Mouse (Mus musculus) yolk sac, embryonic 10.5 days (tissue): ENCODE data around the gene Itm2c.
A peak's percentile ranks its signal among the peaks of the same experiment; 100 is the strongest.

ENCODE experiments used
- DNase-seq: peaks from one replicate; pipeline ENCODE4 v3.0.0-alpha.2; 2017; ENCODE audit warnings: low spot score

Gene Itm2c

DNA sequence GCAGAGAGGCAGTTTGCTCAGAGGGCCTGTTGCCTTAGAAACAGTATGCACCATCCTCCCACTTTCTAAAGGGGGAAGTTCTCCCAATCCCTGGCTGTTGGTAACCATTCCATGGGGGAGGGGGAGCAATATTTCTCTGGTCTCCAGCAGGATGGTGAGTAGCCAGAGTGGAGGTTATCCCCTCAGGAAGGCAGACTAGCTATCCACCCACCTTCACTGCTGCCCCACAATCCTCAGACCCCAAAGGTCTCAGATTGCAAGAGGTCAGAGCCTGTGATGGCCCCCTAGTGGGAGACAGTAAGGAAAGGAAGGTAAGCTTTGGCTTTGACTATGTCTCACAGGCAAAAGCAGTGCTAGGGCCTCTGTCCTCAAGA lies 5.3 kb downstream of the Itm2c start:
- no peak for DNase-seq

DNA sequence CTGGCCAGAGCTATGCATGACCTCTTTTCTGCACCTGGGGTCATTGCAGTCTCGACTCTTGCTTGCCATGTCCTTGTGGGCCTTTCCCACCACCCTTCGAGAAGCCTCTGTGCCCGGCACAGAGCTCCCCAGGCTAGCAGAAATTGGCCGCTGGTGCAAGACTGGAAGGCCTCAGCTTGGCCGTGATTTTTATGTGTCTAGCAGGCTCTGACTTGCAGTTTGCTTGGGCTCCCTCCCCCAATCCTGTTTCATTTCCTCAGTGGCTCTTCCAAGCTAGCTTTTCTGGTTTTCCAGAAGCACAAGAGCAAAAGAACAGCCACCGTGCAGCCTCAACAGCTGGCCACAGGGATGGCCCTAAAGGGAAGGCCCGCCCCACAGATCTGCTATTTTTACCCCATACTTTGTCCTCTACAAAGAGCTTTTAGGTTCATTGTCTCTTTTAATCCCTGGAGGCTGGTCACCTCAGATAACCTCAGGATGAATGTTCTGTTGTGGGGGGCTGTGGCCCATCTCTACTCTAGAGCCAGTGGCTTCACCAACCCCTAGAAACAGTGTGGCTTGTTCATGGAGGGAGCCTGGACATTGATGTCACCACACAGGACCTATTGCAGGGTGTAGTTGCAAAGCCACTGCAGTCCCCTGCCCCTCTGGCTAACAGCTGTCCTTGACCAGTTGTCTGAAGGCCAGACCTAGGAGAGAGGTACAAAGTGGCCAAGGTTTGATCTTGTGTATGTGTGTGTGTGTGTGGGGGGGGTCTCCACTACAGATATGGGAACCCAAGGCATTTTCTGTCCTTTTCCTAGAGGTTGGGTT lies 6.6 kb downstream of the Itm2c start:
- DNase-seq, result no peak

GRCm38 (mm10) chr1:85901516-85902107 lies 7.5 kb downstream of the Itm2c start:
- DNase-seq, result no peak

- DNase-seq, result no peak
These were observed 8.1 kb downstream of the Itm2c start for GRCm38 (mm10) chr1:85902108-85902561.

DNA sequence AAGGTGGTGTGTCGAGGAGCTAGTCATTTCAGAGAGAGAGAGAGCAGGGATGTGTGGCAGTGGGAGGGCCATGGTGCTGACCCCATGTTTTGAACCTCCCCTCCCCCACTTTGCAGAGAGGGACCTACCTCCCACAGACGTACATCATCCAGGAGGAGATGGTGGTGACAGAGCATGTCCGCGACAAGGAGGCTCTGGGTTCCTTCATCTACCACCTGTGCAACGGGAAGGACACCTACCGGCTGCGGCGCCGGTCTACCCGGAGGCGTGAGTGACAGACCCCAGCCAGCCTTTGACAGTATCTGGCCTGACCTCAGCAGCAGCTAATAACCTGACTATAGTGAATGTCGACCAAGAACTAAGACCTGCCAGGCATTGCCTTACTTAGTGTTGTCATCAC lies 12.8 kb downstream of the Itm2c start:
- no peak for DNase-seq

- DNase-seq, result no peak
These were observed 14.9 kb downstream of the Itm2c start for GRCm38 (mm10) chr1:85908754-85909590.

- no peak for DNase-seq
These were observed 19.1 kb downstream of the Itm2c start for GRCm38 (mm10) chr1:85913078-85913755.

DNA sequence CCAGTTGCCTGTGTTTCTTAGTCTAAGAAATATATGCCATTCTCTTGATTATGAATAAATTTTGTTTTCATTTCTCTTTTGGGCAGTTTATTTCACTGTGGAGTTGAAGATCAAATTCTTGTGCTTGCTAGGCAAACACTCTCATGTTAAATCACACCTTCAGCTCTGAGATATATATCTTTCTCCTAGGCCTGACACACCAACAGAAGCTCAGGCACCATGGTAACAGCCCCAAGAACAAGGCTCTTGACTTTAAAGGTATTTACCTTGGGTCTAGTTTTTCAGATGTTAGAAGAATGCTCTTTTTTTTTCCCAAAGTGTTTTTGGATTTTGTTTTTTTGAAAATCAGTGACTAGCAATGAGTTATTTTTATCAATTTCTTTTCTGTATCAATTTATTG lies 21.8 kb downstream of the Itm2c start:
- DNase-seq, result no peak

DNA sequence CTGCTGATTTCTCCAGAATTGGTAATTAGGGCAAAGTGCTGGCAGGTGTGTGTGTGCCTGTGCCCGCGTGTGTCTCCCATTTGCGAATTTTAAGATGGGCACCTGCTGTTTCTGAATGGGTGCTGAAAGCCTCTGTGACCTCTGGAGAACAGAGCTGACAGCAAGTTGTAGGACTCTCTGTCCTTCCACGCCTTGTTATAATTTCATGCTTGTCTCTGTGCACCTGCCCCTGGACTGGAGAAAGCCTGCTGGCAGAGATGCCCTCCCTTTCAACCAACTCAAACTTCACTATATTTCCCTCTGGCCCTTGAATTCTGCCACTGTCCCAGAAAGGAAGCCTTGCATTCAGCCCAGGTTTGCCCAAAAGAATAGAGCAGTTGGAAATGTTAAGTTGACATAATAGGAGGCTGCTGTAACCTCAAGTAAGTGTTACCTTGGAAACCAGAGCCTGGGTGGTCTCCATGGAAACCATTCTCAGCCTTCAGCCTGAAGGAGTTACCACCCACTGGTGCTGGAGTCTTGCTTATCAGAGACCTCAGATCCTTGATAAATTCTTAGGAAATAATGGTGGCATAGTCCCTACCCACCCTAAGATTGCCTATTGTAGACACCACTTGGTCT lies 22.9 kb downstream of the Itm2c start:
- no peak for DNase-seq

DNA sequence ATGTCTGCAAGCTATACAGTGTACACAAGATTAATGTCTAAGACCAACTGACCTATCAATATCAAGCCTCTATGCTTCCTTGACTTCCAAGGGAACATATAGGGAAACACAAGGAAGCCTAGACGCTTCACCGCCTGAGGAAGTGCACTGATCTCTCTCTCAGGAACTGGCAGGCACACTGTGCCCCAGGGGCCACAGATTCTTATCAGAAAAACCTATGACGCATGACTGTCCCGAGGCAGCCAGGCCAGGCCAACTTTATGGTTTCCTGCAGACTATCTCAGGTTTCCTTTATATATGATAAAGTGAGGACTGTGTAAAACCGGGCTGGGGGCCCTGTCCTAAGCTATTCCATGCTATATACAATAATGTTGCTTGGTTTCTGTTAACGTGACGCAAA lies 25.5 kb downstream of the Itm2c start:
- DNase-seq, result no peak

- DNase-seq, result no peak
These were observed 27.6 kb downstream of the Itm2c start for GRCm38 (mm10) chr1:85921725-85922124.

- DNase-seq, result no peak
These were observed 28.2 kb downstream of the Itm2c start for GRCm38 (mm10) chr1:85922127-85922864.

DNA sequence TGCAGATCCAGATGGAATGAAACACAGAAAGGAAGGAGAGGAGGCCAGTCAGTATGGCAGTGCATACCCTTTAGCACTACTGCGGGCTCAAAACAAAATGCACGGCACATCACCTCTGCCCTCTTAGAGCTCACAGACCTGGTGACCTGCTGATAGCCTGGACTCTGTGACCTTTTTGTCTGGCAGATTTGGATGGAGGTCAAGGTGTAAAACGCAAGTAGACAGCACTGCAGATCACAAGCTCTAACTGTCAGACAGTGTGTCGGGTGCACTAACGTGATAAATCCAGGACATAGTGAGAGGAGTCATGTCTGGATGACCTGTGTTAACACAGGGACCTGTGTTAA lies 28.8 kb downstream of the Itm2c start:
- no peak for DNase-seq

DNA sequence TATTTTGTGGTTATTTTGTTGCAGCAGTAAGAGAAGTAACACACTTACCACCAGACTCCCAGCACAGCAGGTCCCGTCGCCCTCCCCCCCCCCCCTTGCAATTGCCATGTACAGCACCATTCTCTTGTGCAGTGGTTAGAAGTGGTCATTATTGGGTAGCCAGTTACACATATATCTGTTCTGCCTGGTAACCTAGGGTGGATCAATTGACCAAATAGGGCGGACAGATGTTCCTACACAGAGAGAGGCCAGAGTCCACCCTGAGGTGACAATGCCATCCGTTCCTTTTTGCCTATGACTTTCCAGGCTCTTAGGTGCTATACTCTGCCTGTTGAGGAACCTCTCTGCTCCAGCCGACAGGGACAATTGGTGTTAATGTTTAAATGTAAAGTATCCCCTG lies 31.1 kb downstream of the Itm2c start:
- DNase-seq, result no peak

DNA sequence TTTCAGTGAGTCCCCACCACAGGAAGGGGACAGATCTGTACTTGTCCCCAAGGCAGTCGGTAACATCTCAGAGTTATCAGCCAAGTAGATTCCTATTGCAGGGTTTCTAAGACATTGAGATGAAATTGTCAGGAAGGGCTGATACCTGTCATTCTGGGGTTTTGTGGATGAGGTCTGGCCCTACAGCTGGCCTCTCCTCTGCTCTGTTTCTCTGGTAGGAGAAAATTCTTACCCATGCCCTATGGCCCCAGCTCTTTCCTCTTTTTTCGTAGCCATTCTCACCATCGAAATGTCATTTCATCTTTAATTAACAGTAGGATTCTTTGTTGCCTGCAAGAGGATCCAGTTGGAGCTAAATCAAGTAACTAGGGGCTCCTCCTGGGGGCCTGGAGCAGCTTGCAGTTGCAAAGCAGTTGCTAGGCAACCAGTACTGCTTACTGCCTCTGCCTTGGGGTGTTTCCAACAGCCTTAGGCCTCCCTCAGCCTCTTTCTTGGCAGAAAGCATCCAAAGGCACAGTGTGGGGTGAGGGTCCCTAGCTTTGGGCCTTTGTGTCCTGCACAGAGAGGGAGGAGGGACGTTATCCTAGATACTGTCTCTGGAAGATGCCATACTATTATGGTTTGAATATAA lies 34.1 kb downstream of the Itm2c start, which contains the start of gene 4933407L21Rik:
4933407L21Rik (plus strand) TSS at position 427 of the 631 bp plus-strand sequence.
- DNase-seq, result no peak

DNA sequence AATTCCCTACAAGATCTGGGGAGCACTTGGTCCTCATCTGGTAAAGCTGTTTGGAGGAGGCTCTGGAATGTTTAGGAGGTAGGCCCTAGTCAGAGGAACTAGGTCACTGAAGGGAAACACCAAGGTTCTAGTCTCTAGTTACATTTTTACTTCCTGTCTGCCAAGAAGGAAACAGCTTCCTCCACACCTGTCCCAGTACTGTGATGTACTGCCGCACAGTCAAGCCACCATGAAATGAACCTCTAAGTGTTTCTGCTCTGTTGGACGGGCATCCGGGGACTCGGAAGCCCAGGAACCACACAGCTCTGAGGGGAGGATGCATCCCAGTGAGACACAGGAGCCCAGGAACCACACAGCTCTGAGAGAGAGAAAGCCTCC lies 34.6 kb downstream of the Itm2c start:
- no peak for DNase-seq

GRCm38 (mm10) chr1:85929406-85929805 lies 35.3 kb downstream of the Itm2c start:
- DNase-seq, result no peak

DNA sequence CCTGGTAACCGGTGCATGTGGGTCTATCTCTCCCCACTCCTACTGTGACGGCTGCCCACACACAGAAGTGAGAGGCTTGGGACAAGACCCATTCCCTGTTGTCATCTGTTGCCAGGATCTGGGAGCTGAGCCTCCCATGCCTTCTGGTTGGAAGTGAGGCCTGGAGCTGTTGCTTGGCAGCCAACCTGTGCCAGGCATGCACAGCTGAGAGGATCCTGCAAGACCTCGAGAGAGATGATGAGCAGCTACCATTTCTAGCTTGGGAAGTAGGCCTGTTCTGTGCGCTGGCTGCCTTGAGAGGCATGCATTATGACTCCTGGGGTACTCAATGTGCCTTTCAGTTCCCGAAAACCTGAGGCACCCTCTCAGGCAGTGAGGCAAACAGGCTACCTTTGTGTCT lies 37.1 kb downstream of the Itm2c start:
- no peak for DNase-seq

GRCm38 (mm10) chr1:85933226-85933625 lies 39.1 kb downstream of the Itm2c start:
- peak; percentile 49 for DNase-seq

DNA sequence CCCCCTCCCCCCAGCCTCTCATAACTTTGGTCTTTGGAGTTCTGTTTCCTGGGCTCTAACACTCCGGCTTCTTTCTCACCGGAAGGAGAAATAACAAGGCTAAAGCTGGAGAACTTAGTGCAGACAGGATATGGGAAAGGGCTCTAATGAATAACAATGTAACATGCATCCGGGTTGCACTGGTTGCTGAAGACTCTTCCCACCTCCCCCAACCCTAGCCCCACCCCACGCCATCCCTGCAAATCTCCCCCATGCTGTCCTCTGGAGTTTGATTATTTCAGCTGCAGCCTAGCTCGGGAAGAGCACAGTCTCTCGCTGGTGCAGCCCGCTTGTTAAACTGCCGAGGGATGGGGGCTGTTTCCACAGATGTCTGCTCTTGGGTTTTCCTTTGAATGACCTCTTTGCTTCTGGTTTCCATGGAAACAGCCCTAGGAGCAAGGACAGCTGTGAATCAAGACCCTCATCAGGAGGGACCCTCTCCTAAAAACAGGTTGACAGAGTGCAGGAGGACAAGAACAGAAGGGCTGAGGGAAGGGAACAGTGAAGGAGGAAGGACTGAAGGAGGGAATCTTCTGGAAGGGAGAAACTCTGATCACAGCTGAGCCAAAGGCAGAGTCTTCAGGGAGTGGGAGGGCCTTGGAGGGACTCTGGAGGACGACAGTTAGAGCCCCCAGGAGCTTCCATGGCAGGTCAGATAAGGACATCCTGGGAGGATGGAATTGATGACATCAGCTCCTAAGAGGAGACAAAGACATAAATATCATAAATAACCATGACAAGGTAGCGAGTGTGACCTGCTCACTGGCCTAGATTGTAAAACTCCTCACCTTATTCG lies 39.8 kb downstream of the Itm2c start:
- DNase-seq, result peak; percentile 60
